Mouse (Mus musculus): ENCODE results near the gene Slc26a3.

DNA sequence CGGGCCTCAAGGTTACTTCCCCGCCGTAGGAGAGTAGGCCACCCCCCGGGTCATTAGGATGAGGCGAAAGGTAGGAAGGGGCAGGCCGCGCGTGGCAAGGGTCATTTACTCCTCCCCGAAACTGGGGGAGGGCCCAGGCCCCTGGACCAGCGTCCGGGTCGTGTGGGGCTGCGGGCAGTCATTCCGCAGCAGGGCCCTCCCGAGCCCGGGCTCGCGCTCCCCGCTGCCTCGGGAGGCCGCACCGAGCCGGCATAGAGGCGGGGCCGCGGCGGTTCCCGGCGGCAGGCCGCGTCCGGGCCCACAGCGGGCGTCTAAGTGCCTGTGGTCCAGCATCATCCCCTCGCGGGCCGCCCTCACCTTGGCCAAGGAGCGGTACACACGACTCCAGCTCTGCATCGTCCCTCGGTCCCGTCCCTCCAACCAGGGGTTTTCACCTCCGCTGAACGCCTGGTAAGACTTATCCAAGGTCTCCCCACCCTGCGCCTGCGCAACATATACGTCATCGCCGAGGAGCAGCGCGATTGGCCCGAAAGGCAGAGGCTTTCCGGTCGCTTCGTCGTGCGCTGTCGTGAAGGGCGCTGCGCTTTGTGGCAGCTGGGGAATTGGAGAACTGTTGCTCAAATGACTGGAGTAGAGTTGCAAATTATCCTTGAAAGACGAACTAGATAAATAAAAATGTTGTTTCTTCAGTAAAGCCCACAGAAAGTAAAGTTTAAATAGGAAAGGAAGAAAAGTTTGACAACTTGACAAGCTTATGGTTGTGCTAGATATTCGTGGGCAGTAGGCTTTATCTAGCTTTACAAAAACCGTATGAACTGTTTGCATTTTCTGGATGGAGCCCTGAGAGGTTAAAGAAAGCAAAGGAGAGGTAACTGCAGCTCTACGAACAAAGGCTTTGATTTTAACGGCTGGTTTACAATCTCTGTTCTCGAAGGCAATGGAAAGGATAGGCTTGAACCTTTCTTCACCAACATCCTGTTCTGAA, 39.4 kb upstream of the Slc26a3 start, which contains the start of gene Dld:
- TF ChIP-seq CTCF (IDR thresholded peaks at IDR 0.05; ENCODE audit: low read depth, low read length) (no peak), POLR2A (IDR thresholded peaks at IDR 0.05; ENCODE audit: extremely low read depth, insufficient read depth, low read length) (peak; percentile 86)

Data from liver, adult 2 months (tissue).